In the genomic region with DNA sequence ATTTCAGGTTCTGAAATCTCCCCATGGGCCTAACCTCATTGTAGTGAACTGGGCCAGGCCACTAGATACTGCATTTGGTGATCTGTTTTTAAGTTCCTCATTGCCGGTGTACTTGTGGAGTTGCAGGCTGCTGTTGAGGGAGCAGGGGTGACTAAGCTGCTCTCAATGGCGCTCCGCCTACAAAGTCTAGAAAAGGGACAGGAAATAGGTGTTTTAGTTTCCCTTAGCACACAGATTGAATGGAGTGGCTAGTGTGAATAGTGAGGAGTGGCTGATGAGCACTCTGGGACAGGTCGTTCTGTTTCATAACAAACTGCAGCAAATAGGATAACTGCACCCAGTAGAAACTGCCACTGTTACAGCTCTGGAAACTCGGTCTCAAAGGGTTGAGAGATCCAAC, we compare ENCODE assay signal across 10 mouse cellular contexts. TPM values are rescaled to one million over a fixed set of nuclear protein-coding genes. Genes with fewer than 3 reads are reported as not detected.
DNase-seq lines count a peak whose midpoint lies in the region; ATAC-seq and TF ChIP-seq lines count a peak whose summit lies in the region.
"Had no signal": no experiment of that assay in that cellular context is flagged by ENCODE, and none has a peak within 500 bp of the region (broad histone marks: within the 10 kb centered on the region; RNA-seq: fewer than 3 reads in every experiment).

No protein-coding gene starts in this region.

- ATAC-seq in intestine, postnatal 0 days = peak; percentile 40; the same call in 1 of the 2 replicates
- peak; percentile 91 for ATAC-seq in neutrophil, adult 5-6 weeks (ENCODE audit: extremely low read depth, insufficient number of reproducible peaks, low FRiP score, poor library complexity, severe bottlenecking)

- H3K4me2 ChIP-seq in intestine, postnatal 0 days (replicated peaks; ENCODE audit: low read depth) = no peak overlapping the region
- H3K4me2 ChIP-seq: neural tube, embryonic 13.5 days had no signal

- peaks cover 34% of the 10 kb centered on the region; the same call in 1 of the 2 replicates for H3K4me1 ChIP-seq in brown adipose tissue, adult 24 weeks (ENCODE audit: control insufficient read depth, insufficient read depth, insufficient read length, low read length)
- peaks cover 10% of the 10 kb centered on the region; the same call in 1 of the 2 replicates for H3K4me1 ChIP-seq in intestine, postnatal 0 days (replicated peaks; ENCODE audit: control insufficient read depth, insufficient read depth, low read length)

- no peaks in the 10 kb centered on the region for H3K36me3 ChIP-seq in intestine, postnatal 0 days (ENCODE audit: control insufficient read depth, insufficient read depth)
- H3K36me3 ChIP-seq: neural tube, embryonic 13.5 days had no signal

- WGBS in intestine, postnatal 0 days = 43% methylated on average over 5 of the region's 5 CpGs

- DNase-seq in gastrocnemius, adult 18-20 months (ENCODE audit: low spot score) = peak; percentile 34
- DNase-seq in gastrocnemius, postnatal 25 days = no peak
- no peak for DNase-seq in neural tube, embryonic 10.5 days (ENCODE audit: extremely low spot score, low spot score)
- no peak for DNase-seq in cerebellum, adult 8-10 months
- no peak for DNase-seq in ovary, adult 18-20 months (ENCODE audit: low spot score)

- TF ChIP-seq CTCF in intestine, postnatal 0 days (IDR thresholded peaks at IDR 0.05; ENCODE audit: low read depth) = no peak

- H3K27ac ChIP-seq in brown adipose tissue, adult 24 weeks (replicated peaks; ENCODE audit: low read depth, low read length) = peak overlapping the region; percentile 15; the same call in 1 of the 2 replicates
- peak overlapping the region; percentile 24; the same call in 1 of the 2 replicates for H3K27ac ChIP-seq in intestine, postnatal 0 days (ENCODE audit: low read depth, low read length)
- H3K27ac ChIP-seq: neural tube, embryonic 13.5 days had no signal

- no peak overlapping the region for H3K9ac ChIP-seq in intestine, postnatal 0 days (ENCODE audit: low read depth, low read length)
- H3K9ac ChIP-seq: neural tube, embryonic 13.5 days had no signal

- H3K27me3 ChIP-seq in intestine, postnatal 0 days (replicated peaks; ENCODE audit: control insufficient read depth, insufficient read depth, low read length) = no peaks in the 10 kb centered on the region
- H3K27me3 ChIP-seq: neural tube, embryonic 13.5 days had no signal

- H3K9me3 ChIP-seq in intestine, postnatal 0 days (ENCODE audit: control insufficient read depth) = no peaks in the 10 kb centered on the region
- H3K9me3 ChIP-seq: neural tube, embryonic 13.5 days had no signal

- no peak overlapping the region for H3K4me3 ChIP-seq in brown adipose tissue, adult 24 weeks (ENCODE audit: insufficient read depth, low read depth, low read length)
- no peak overlapping the region for H3K4me3 ChIP-seq in intestine, postnatal 0 days (ENCODE audit: low read depth, low read length)
- H3K4me3 ChIP-seq: neural tube, embryonic 13.5 days had no signal

RNA-seq across cellular contexts. Expression of a gene that starts 30.3 kb away (rescaled TPM):
- total RNA-seq in gastrocnemius, adult 18-20 months (2021) = 1 to 10 TPM; 2.0 to 2.7 TPM
- total RNA-seq in gastrocnemius, postnatal 25 days (2021) = 1 to 10 TPM; 4.8 to 6.0 TPM
- polyA plus RNA-seq in brown adipose tissue, adult 24 weeks (2012; ENCODE audit: insufficient read depth, insufficient read length, missing spikeins) = 1.7 and 2.0 TPM in 2 replicates
- polyA plus RNA-seq in intestine, postnatal 0 days (2015; fragmentation: Nextera tagmentation; extraction: Ambion mirVana) = 8.2 and 8.6 TPM in 2 replicates
- total RNA-seq in neutrophil, adult 5-6 weeks (2017) = 104 and 117 TPM in 2 replicates
- polyA plus RNA-seq: C2C12 had no signal

Comparison
In these comparisons a context has a peak if more than half of its experiments do, and no peak if none do; other contexts are left out.
1. RNA of a gene that starts 30.3 kb away (total RNA-seq): 104 to 117 TPM in neutrophil, adult 5-6 weeks; 4.8 to 6.0 TPM in gastrocnemius, postnatal 25 days and 2.0 to 2.7 TPM in gastrocnemius, adult 18-20 months; every median in the first group is over 10 times any median in the second.